Mouse (Mus musculus): ENCODE data around the gene Plekhm3. TPM values are rescaled to one million over a fixed set of nuclear protein-coding genes. Genes with fewer than 3 reads are reported as not detected.

Gene Plekhm3
- polyA plus RNA-seq (2014; fragmentation: Nextera tagmentation; extraction: Ambion mirVana), result 8.4 and 10.4 TPM in 2 replicates

- H3K4me1 ChIP-seq (ENCODE audit: control insufficient read depth, insufficient read depth, low read length), result no peaks in the 10 kb centered on the region
- H3K36me3 ChIP-seq (ENCODE audit: control insufficient read depth, insufficient read depth, low read length), result no peaks in the 10 kb centered on the region
- peak within 1 kb of the TSS; percentile 67 for H3K9ac ChIP-seq (replicated peaks; ENCODE audit: low read depth, low read length)
- H3K4me2 ChIP-seq (replicated peaks; ENCODE audit: low read depth, low read length), result peak within 1 kb of the TSS; percentile 57
- no peaks in the 10 kb centered on the region for H3K9me3 ChIP-seq (ENCODE audit: control insufficient read depth, low read depth, low read length)
- WGBS, result under 1% methylated on average over 42 of the region's 43 CpGs
- no peaks in the 10 kb centered on the region for H3K27me3 ChIP-seq (ENCODE audit: control insufficient read depth, insufficient read depth, low read length)
- H3K4me3 ChIP-seq (ENCODE audit: low read depth, low read length), result peak within 1 kb of the TSS; percentile 69
- no peak within 1 kb of the TSS for H3K27ac ChIP-seq (ENCODE audit: low read length)
- peak; percentile 92 for ATAC-seq (ENCODE audit: insufficient number of reproducible peaks, insufficient read depth, low FRiP score, low read depth)
These were observed at the start of gene Plekhm3 for GRCm38 (mm10) chr1:64956479-64956961. TSS of gene Plekhm3 (minus strand) at chr1:64956824.

GRCm38 (mm10) chr1:65005575-65005974 lies 49.0 kb upstream of the Plekhm3 start:
- no peak overlapping the region for H3K4me3 ChIP-seq (ENCODE audit: low read depth, low read length)
- WGBS, result 64% methylated on average over 6 of the region's 6 CpGs
- H3K4me1 ChIP-seq (ENCODE audit: control insufficient read depth, insufficient read depth, low read length), result no peaks in the 10 kb centered on the region
- ATAC-seq (ENCODE audit: insufficient number of reproducible peaks, insufficient read depth, low FRiP score, low read depth), result no peak
- no peak overlapping the region for H3K4me2 ChIP-seq (replicated peaks; ENCODE audit: low read depth, low read length)
- H3K9me3 ChIP-seq (ENCODE audit: control insufficient read depth, low read depth, low read length), result no peaks in the 10 kb centered on the region
- H3K36me3 ChIP-seq (ENCODE audit: control insufficient read depth, insufficient read depth, low read length), result no peaks in the 10 kb centered on the region
- no peak overlapping the region for H3K9ac ChIP-seq (replicated peaks; ENCODE audit: low read depth, low read length)
- H3K27me3 ChIP-seq (ENCODE audit: control insufficient read depth, insufficient read depth, low read length), result no peaks in the 10 kb centered on the region
- H3K27ac ChIP-seq (ENCODE audit: low read length), result no peak overlapping the region

- Histone ChIP-seq H3K9me3 (ENCODE audit: control insufficient read depth, low read depth, low read length) (no peaks in the 10 kb centered on the region), H3K9ac (replicated peaks; ENCODE audit: low read depth, low read length) (no peak overlapping the region), H3K27me3 (ENCODE audit: control insufficient read depth, insufficient read depth, low read length) (no peaks in the 10 kb centered on the region), H3K36me3 (ENCODE audit: control insufficient read depth, insufficient read depth, low read length) (no peaks in the 10 kb centered on the region), H3K4me1 (ENCODE audit: control insufficient read depth, insufficient read depth, low read length) (no peaks in the 10 kb centered on the region), H3K4me2 (replicated peaks; ENCODE audit: low read depth, low read length) (no peak overlapping the region), H3K27ac (ENCODE audit: low read length) (no peak overlapping the region), H3K4me3 (ENCODE audit: low read depth, low read length) (no peak overlapping the region)
- WGBS, result 75% methylated on average over 4 of the region's 4 CpGs
- no peak for ATAC-seq (ENCODE audit: insufficient number of reproducible peaks, insufficient read depth, low FRiP score, low read depth)
These were observed 47.9 kb upstream of the Plekhm3 start for GRCm38 (mm10) chr1:65004526-65004925.

DNA sequence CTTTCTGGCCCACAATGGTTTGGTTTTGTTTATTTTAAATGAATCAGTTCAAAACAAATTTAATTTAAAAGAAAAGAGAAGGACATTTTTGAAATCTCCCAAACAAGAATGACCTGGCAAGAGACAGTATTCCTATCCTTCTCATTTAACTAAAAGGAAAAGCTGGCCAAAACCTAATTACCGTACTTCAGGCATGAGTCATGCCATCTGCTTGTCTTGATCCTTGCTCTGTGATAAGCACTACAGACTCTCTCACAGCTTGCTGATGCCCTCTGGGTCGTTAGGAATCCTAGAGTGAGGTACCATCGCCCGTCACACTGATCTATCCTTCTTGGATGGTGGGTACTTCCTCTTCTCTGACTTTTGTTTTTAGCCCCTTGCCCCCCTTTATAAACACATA lies 36.6 kb upstream of the Plekhm3 start:
- ATAC-seq (ENCODE audit: insufficient number of reproducible peaks, insufficient read depth, low FRiP score, low read depth), result no peak
- WGBS, result 64% methylated on average over 4 of the region's 4 CpGs

DNA sequence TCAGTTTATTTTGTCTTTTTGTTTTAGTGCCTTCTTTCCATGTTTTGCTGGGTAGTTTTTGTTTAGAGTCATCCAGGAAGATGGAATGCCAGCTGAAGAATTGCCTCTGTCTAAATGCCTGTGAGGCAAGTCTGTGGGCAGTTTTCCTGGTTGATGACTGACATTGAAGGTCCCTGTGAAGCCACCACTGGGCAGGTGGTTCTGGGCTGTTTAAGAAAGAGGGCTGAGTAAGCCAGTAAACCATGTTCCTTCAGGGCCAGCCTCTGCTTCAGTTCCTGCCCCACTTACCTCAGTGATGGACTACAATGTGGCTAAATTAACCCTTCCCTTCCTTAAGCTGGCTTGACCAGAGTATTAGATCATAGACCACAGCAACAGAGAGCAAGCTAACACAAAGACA lies 31.6 kb upstream of the Plekhm3 start:
- no peaks in the 10 kb centered on the region for H3K4me1 ChIP-seq (ENCODE audit: control insufficient read depth, insufficient read depth, low read length)

More for the DNA sequence above, 36.6 kb upstream of the Plekhm3 start:
- Histone ChIP-seq H3K27ac (ENCODE audit: low read length) (no peak overlapping the region), H3K4me1 (ENCODE audit: control insufficient read depth, insufficient read depth, low read length) (no peaks in the 10 kb centered on the region), H3K27me3 (ENCODE audit: control insufficient read depth, insufficient read depth, low read length) (no peaks in the 10 kb centered on the region), H3K4me3 (ENCODE audit: low read depth, low read length) (no peak overlapping the region), H3K36me3 (ENCODE audit: control insufficient read depth, insufficient read depth, low read length) (no peaks in the 10 kb centered on the region), H3K9me3 (ENCODE audit: control insufficient read depth, low read depth, low read length) (no peaks in the 10 kb centered on the region), H3K4me2 (replicated peaks; ENCODE audit: low read depth, low read length) (no peak overlapping the region), H3K9ac (replicated peaks; ENCODE audit: low read depth, low read length) (no peak overlapping the region)

DNA sequence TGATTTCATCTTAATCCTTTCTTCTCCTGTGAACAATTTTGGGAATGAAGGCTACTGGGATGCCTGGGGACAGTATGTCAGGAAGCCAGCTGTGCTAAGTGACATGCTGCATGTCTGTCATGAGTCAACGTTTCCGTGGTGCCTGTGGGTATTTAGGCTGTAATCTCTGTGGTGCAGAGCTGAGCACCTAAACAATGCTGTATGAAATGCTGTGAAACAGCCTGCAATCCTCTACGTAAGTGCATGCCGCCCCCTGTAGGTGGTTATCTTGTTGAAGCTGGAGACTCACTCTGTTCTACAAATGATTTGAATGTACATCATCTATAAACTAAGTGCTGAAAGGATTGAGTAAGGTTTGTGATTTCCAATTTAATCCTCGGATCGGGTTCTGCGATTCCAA lies 29.5 kb upstream of the Plekhm3 start:
- Histone ChIP-seq H3K4me1 (ENCODE audit: control insufficient read depth, insufficient read depth, low read length) (no peaks in the 10 kb centered on the region), H3K4me2 (replicated peaks; ENCODE audit: low read depth, low read length) (no peak overlapping the region), H3K4me3 (ENCODE audit: low read depth, low read length) (no peak overlapping the region), H3K36me3 (ENCODE audit: control insufficient read depth, insufficient read depth, low read length) (no peaks in the 10 kb centered on the region), H3K27ac (ENCODE audit: low read length) (no peak overlapping the region), H3K9me3 (ENCODE audit: control insufficient read depth, low read depth, low read length) (no peaks in the 10 kb centered on the region), H3K27me3 (ENCODE audit: control insufficient read depth, insufficient read depth, low read length) (no peaks in the 10 kb centered on the region), H3K9ac (replicated peaks; ENCODE audit: low read depth, low read length) (no peak overlapping the region)
- ATAC-seq (ENCODE audit: insufficient number of reproducible peaks, insufficient read depth, low FRiP score, low read depth), result no peak
- 39% methylated on average over 7 of the region's 7 CpGs for WGBS

More for the DNA sequence above, 31.6 kb upstream of the Plekhm3 start:
- no peak overlapping the region for H3K9ac ChIP-seq (replicated peaks; ENCODE audit: low read depth, low read length)
- no peak overlapping the region for H3K4me2 ChIP-seq (replicated peaks; ENCODE audit: low read depth, low read length)
- no peak overlapping the region for H3K27ac ChIP-seq (ENCODE audit: low read length)
- no peaks in the 10 kb centered on the region for H3K36me3 ChIP-seq (ENCODE audit: control insufficient read depth, insufficient read depth, low read length)
- H3K9me3 ChIP-seq (ENCODE audit: control insufficient read depth, low read depth, low read length), result no peaks in the 10 kb centered on the region
- H3K4me3 ChIP-seq (ENCODE audit: low read depth, low read length), result no peak overlapping the region
- no peaks in the 10 kb centered on the region for H3K27me3 ChIP-seq (ENCODE audit: control insufficient read depth, insufficient read depth, low read length)
- no peak for ATAC-seq (ENCODE audit: insufficient number of reproducible peaks, insufficient read depth, low FRiP score, low read depth)

DNA sequence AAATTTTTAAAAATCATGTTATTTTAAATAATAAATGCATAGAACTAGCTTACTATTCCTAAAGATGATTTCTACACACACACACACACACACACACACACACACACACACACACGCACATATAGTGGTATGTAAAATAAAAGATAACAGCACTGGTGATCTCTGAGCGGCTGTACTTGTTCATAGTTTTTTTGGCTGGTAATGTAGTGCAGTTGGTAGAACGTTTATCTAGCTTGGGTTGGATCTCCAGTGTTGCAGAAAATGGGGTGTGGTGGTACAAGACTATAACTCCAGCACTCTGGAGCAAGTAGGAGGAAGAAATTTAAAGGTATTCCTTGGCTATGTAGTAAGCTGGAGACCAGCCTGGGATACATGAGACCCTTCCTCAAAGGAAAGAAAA lies 26.6 kb upstream of the Plekhm3 start:
- Histone ChIP-seq H3K4me2 (replicated peaks; ENCODE audit: low read depth, low read length) (no peak overlapping the region), H3K36me3 (ENCODE audit: control insufficient read depth, insufficient read depth, low read length) (no peaks in the 10 kb centered on the region), H3K4me1 (ENCODE audit: control insufficient read depth, insufficient read depth, low read length) (no peaks in the 10 kb centered on the region), H3K4me3 (ENCODE audit: low read depth, low read length) (no peak overlapping the region), H3K9me3 (ENCODE audit: control insufficient read depth, low read depth, low read length) (no peaks in the 10 kb centered on the region), H3K9ac (replicated peaks; ENCODE audit: low read depth, low read length) (no peak overlapping the region), H3K27me3 (ENCODE audit: control insufficient read depth, insufficient read depth, low read length) (no peaks in the 10 kb centered on the region), H3K27ac (ENCODE audit: low read length) (no peak overlapping the region)
- 71% methylated on average over 3 of the region's 3 CpGs for WGBS
- ATAC-seq (ENCODE audit: insufficient number of reproducible peaks, insufficient read depth, low FRiP score, low read depth), result no peak

- H3K36me3 ChIP-seq (ENCODE audit: control insufficient read depth, insufficient read depth, low read length), result no peaks in the 10 kb centered on the region
- H3K9me3 ChIP-seq (ENCODE audit: control insufficient read depth, low read depth, low read length), result no peaks in the 10 kb centered on the region
- H3K9ac ChIP-seq (replicated peaks; ENCODE audit: low read depth, low read length), result no peak overlapping the region
- no peaks in the 10 kb centered on the region for H3K4me1 ChIP-seq (ENCODE audit: control insufficient read depth, insufficient read depth, low read length)
- no peak for ATAC-seq (ENCODE audit: insufficient number of reproducible peaks, insufficient read depth, low FRiP score, low read depth)
- 65% methylated on average over 7 of the region's 7 CpGs for WGBS
- no peak overlapping the region for H3K27ac ChIP-seq (ENCODE audit: low read length)
- H3K4me2 ChIP-seq (replicated peaks; ENCODE audit: low read depth, low read length), result no peak overlapping the region
- H3K4me3 ChIP-seq (ENCODE audit: low read depth, low read length), result no peak overlapping the region
- H3K27me3 ChIP-seq (ENCODE audit: control insufficient read depth, insufficient read depth, low read length), result no peaks in the 10 kb centered on the region
These were observed 21.7 kb upstream of the Plekhm3 start for GRCm38 (mm10) chr1:64978321-64978799.

- ATAC-seq (ENCODE audit: insufficient number of reproducible peaks, insufficient read depth, low FRiP score, low read depth), result no peak
- H3K9me3 ChIP-seq (ENCODE audit: control insufficient read depth, low read depth, low read length), result no peaks in the 10 kb centered on the region
- no peak overlapping the region for H3K27ac ChIP-seq (ENCODE audit: low read length)
- no peaks in the 10 kb centered on the region for H3K36me3 ChIP-seq (ENCODE audit: control insufficient read depth, insufficient read depth, low read length)
- H3K9ac ChIP-seq (replicated peaks; ENCODE audit: low read depth, low read length), result no peak overlapping the region
- H3K4me1 ChIP-seq (ENCODE audit: control insufficient read depth, insufficient read depth, low read length), result no peaks in the 10 kb centered on the region
- no peak overlapping the region for H3K4me3 ChIP-seq (ENCODE audit: low read depth, low read length)
- H3K4me2 ChIP-seq (replicated peaks; ENCODE audit: low read depth, low read length), result no peak overlapping the region
- no peaks in the 10 kb centered on the region for H3K27me3 ChIP-seq (ENCODE audit: control insufficient read depth, insufficient read depth, low read length)
- WGBS, result 46% methylated on average over 7 of the region's 7 CpGs
These were observed 18.7 kb upstream of the Plekhm3 start for GRCm38 (mm10) chr1:64975346-64975745.
